Mouse (Mus musculus) liver, postnatal 0 days (tissue): ENCODE results near the gene Ccdc73. TPM values are rescaled to one million over a fixed set of nuclear protein-coding genes. Genes with fewer than 3 reads are reported as not detected.

Experiments
- ATAC-seq: fragments of 200-750 bp; cut with Nextera tagmentation; 2 replicates; pipeline ENCODE4 v1.8.0; 2017; ENCODE audit warnings: mild to moderate bottlenecking, moderate library complexity
- DNase-seq: peaks from one replicate; pipeline ENCODE4 v3.0.0-alpha.2; 2016
- H3K27ac ChIP-seq: fragments of 300-500 bp; sonication (generic); 2 replicates; pipeline ENCODE4 v1.5.1; 2014; ENCODE audit warnings: antibody characterized with exemption, moderate library complexity, mild to moderate bottlenecking, low read depth
- H3K27me3 ChIP-seq: fragments of 300-500 bp; sonication (generic); 2 replicates; pipeline ENCODE4 v1.6.1; 2014; ENCODE audit warnings: low read length, control low read depth, mixed read lengths; ENCODE audit not compliant: insufficient read depth
- H3K36me3 ChIP-seq: fragments of 300-500 bp; sonication (generic); replicated peaks from 2 replicates; pipeline ENCODE4 v1.6.1; 2014; ENCODE audit warnings: mild to moderate bottlenecking, control low read depth, low read length, moderate library complexity, mixed read lengths; ENCODE audit not compliant: insufficient read depth
- H3K4me1 ChIP-seq: fragments of 300-500 bp; sonication (generic); 2 replicates; pipeline ENCODE4 v1.6.1; 2014; ENCODE audit warnings: antibody characterized with exemption, mild to moderate bottlenecking, control low read depth; ENCODE audit not compliant: insufficient read depth
- H3K4me2 ChIP-seq: fragments of 300-500 bp; sonication (generic); 2 replicates; pipeline ENCODE4 v1.6.1; 2014; ENCODE audit warnings: low read depth, mild to moderate bottlenecking, low read length, moderate library complexity, mixed read lengths
- H3K4me3 ChIP-seq: fragments of 300-500 bp; sonication (generic); 2 replicates; pipeline ENCODE4 v1.5.1; 2014; ENCODE audit warnings: low read depth, low read length
- H3K9ac ChIP-seq: fragments of 300-500 bp; sonication (generic); replicated peaks from 2 replicates; pipeline ENCODE4 v1.6.1; 2014; ENCODE audit warnings: mild to moderate bottlenecking, moderate library complexity
- H3K9me3 ChIP-seq: fragments of 300-500 bp; sonication (generic); 2 replicates; pipeline ENCODE4 v1.6.1; 2016; ENCODE audit warnings: mild to moderate bottlenecking, control low read depth, low read length, mixed read lengths
- CTCF ChIP-seq: sonication (generic); IDR thresholded peaks from 2 replicates; pipeline ENCODE4 v1.5.1; 2016; ENCODE audit warnings: antibody characterized with exemption, low read depth
- EP300 ChIP-seq: IDR thresholded peaks from 2 replicates; pipeline ENCODE4 v1.6.1; 2016; ENCODE audit warnings: antibody characterized with exemption, low read depth, mild to moderate bottlenecking
- WGBS: fragments of 180-500 bp; shearing (Covaris S2); extraction: QIAGEN DNeasy Blood & Tissue Kit; methylation state at CpG from one replicate; pipeline ENCODE4 v1.1.7; 2014; ENCODE audit not compliant: insufficient replicate concordance; 5-methylcytosine and 5-hydroxymethylcytosine counted together
- polyA plus RNA-seq: library from polyadenylated mRNA; unstranded; fragments of >200 nt; fragmentation: Nextera tagmentation; extraction: Ambion mirVana; gene quantifications from 2 replicates; pipeline ENCODE4 v1.2.1, GENCODE M21; 2015

The Ccdc73 gene
- polyA plus RNA-seq, 1 experiment from 2014 or later = 7.9 TPM

- H3K9ac ChIP-seq = no peak overlapping the region
- no peaks in the 10 kb centered on the region for H3K9me3 ChIP-seq
- no peak overlapping the region for H3K27ac ChIP-seq
- ATAC-seq (no peak), DNase-seq (no peak)
- H3K4me2 ChIP-seq = no peak overlapping the region
- H3K4me3 ChIP-seq = no peak overlapping the region
- no peaks in the 10 kb centered on the region for H3K27me3 ChIP-seq
- H3K4me1 ChIP-seq = peaks cover 14% of the 10 kb centered on the region
- 34% methylated on average over 4 of the region's 4 CpGs for WGBS
- TF ChIP-seq CTCF (no peak), EP300 (no peak)
- H3K36me3 ChIP-seq = no peaks in the 10 kb centered on the region
These were observed 20.8 kb upstream of the Ccdc73 start for GRCm38 (mm10) chr2:104846638-104847414.

GRCm38 (mm10) chr2:104847645-104848044, 20.0 kb upstream of the Ccdc73 start:
- TF ChIP-seq EP300 = no peak
- peak; percentile 56 for TF ChIP-seq CTCF
- no peak overlapping the region for H3K4me3 ChIP-seq
- no peak overlapping the region for H3K9ac ChIP-seq
- H3K27ac ChIP-seq = no peak overlapping the region
- 39% methylated on average over 2 of the region's 2 CpGs for WGBS
- DNase-seq (peak; percentile 22), ATAC-seq (no peak)
- H3K9me3 ChIP-seq = no peaks in the 10 kb centered on the region
- no peaks in the 10 kb centered on the region for H3K36me3 ChIP-seq
- peaks cover 14% of the 10 kb centered on the region for H3K4me1 ChIP-seq
- H3K27me3 ChIP-seq = no peaks in the 10 kb centered on the region
- H3K4me2 ChIP-seq = no peak overlapping the region

- no peaks in the 10 kb centered on the region for H3K27me3 ChIP-seq
- peak overlapping the region; percentile 60; the same call in 1 of the 2 replicates for H3K9ac ChIP-seq
- WGBS = 17% methylated on average over 16 of the region's 16 CpGs
- ATAC-seq (peak; percentile 6; the same call in 1 of the 2 replicates), DNase-seq (no peak)
- peaks cover 14% of the 10 kb centered on the region for H3K4me1 ChIP-seq
- H3K9me3 ChIP-seq = no peaks in the 10 kb centered on the region
- H3K27ac ChIP-seq = no peak overlapping the region
- peak overlapping the region; percentile 54 for H3K4me3 ChIP-seq
- TF ChIP-seq CTCF = no peak
- no peak for TF ChIP-seq EP300
- H3K4me2 ChIP-seq = peak overlapping the region; percentile 78
- H3K36me3 ChIP-seq = no peaks in the 10 kb centered on the region
These were observed 19.1 kb upstream of the Ccdc73 start for GRCm38 (mm10) chr2:104848235-104849161.

GRCm38 (mm10) chr2:104849276-104849990, 18.2 kb upstream of the Ccdc73 start, which contains the start of gene Prrg4:
TSS of gene Prrg4 (minus strand) at chr2:104849876.
- peak; percentile 74 for DNase-seq
- Histone ChIP-seq H3K27ac (peak within 1 kb of the TSS; percentile 31), H3K9ac (peak within 1 kb of the TSS; percentile 60)

GRCm38 (mm10) chr2:104849991-104850359, 17.6 kb upstream of the Ccdc73 start:
- Histone ChIP-seq H3K4me2 (peak overlapping the region; percentile 78), H3K27ac (no peak overlapping the region), H3K9me3 (no peaks in the 10 kb centered on the region), H3K4me1 (peaks cover 14% of the 10 kb centered on the region), H3K27me3 (no peaks in the 10 kb centered on the region), H3K36me3 (no peaks in the 10 kb centered on the region), H3K9ac (no peak overlapping the region), H3K4me3 (peak overlapping the region; percentile 54)
- ATAC-seq (no peak), DNase-seq (no peak)
- TF ChIP-seq CTCF (no peak), EP300 (no peak)
- 51% methylated on average over 3 of the region's 3 CpGs for WGBS

More at GRCm38 (mm10) chr2:104849276-104849990, 18.2 kb upstream of the Ccdc73 start, which contains the start of gene Prrg4:
- WGBS = under 1% methylated on average over 61 of the region's 62 CpGs
- peak; percentile 88 for ATAC-seq
- Histone ChIP-seq H3K9me3 (no peaks in the 10 kb centered on the region), H3K4me3 (peak within 1 kb of the TSS; percentile 54), H3K4me1 (peaks cover 14% of the 10 kb centered on the region), H3K4me2 (peak within 1 kb of the TSS; percentile 78), H3K27me3 (no peaks in the 10 kb centered on the region), H3K36me3 (no peaks in the 10 kb centered on the region)
- peak; percentile 51 for TF ChIP-seq CTCF
- TF ChIP-seq EP300 = no peak
